Mouse (Mus musculus): Measurements from ENCODE around the gene Trem2.
"Not testable (repeated sequence)": the region's sequence is repeated elsewhere in the genome, so short reads cannot be mapped to it uniquely, and the experiment has no call there.

The Trem2 gene

GRCm38 (mm10) chr17:48350681-48351193 lies 4.5 kb downstream of the Trem2 start:
- no peak for DNase-seq (ENCODE audit: low read depth, low spot score)

- DNase-seq (ENCODE audit: low read depth, low spot score), result not testable (repeated sequence)
Observed at GRCm38 (mm10) chr17:48352976-48353375, 6.8 kb downstream of the Trem2 start.

GRCm38 (mm10) chr17:48355822-48356221 lies 9.6 kb downstream of the Trem2 start:
- no peak for DNase-seq (ENCODE audit: low read depth, low spot score)

- DNase-seq (ENCODE audit: low read depth, low spot score), result no peak
Observed at GRCm38 (mm10) chr17:48357892-48358291, 11.7 kb downstream of the Trem2 start.

GRCm38 (mm10) chr17:48359616-48360015 lies 13.4 kb downstream of the Trem2 start, which contains the start of gene Treml1:
Gene Treml1, plus strand, starts transcription at chr17:48359916.
- no peak for DNase-seq (ENCODE audit: low read depth, low spot score)

GRCm38 (mm10) chr17:48360462-48360861 lies 14.3 kb downstream of the Trem2 start:
- DNase-seq (ENCODE audit: low read depth, low spot score), result no peak

- DNase-seq (ENCODE audit: low read depth, low spot score), result no peak
Observed at GRCm38 (mm10) chr17:48362346-48362745, 16.1 kb downstream of the Trem2 start.

GRCm38 (mm10) chr17:48362966-48363365 lies 16.8 kb downstream of the Trem2 start:
- no peak for DNase-seq (ENCODE audit: low read depth, low spot score)

GRCm38 (mm10) chr17:48363421-48363965 lies 17.3 kb downstream of the Trem2 start:
- no peak for DNase-seq (ENCODE audit: low read depth, low spot score)

- no peak for DNase-seq (ENCODE audit: low read depth, low spot score)
Observed at GRCm38 (mm10) chr17:48365511-48366155, 19.4 kb downstream of the Trem2 start.

- no peak for DNase-seq (ENCODE audit: low read depth, low spot score)
Observed at GRCm38 (mm10) chr17:48366806-48367205, 20.6 kb downstream of the Trem2 start.

GRCm38 (mm10) chr17:48371621-48372020 lies 25.4 kb downstream of the Trem2 start:
- no peak for DNase-seq (ENCODE audit: low read depth, low spot score)

- DNase-seq (ENCODE audit: low read depth, low spot score), result no peak
Observed at GRCm38 (mm10) chr17:48372987-48373386, 26.8 kb downstream of the Trem2 start.

GRCm38 (mm10) chr17:48376102-48376501 lies 29.9 kb downstream of the Trem2 start:
- DNase-seq (ENCODE audit: low read depth, low spot score), result no peak

- DNase-seq (ENCODE audit: low read depth, low spot score), result no peak
Observed at GRCm38 (mm10) chr17:48379050-48379449, 32.8 kb downstream of the Trem2 start.

- DNase-seq (ENCODE audit: low read depth, low spot score), result no peak
Observed at GRCm38 (mm10) chr17:48385786-48386461, 39.7 kb downstream of the Trem2 start.

- DNase-seq (ENCODE audit: low read depth, low spot score), result no peak
Observed at GRCm38 (mm10) chr17:48388666-48389065, 42.5 kb downstream of the Trem2 start.

GRCm38 (mm10) chr17:48389442-48389841 lies 43.2 kb downstream of the Trem2 start:
- DNase-seq (ENCODE audit: low read depth, low spot score), result no peak

GRCm38 (mm10) chr17:48391446-48391845 lies 45.2 kb downstream of the Trem2 start:
- no peak for DNase-seq (ENCODE audit: low read depth, low spot score)

- DNase-seq (ENCODE audit: low read depth, low spot score), result no peak
Observed at GRCm38 (mm10) chr17:48392616-48393015, 46.4 kb downstream of the Trem2 start.

GRCm38 (mm10) chr17:48401710-48402109 lies 55.5 kb downstream of the Trem2 start:
- no peak for DNase-seq (ENCODE audit: low read depth, low spot score)

GRCm38 (mm10) chr17:48402751-48403150 lies 56.5 kb downstream of the Trem2 start:
- DNase-seq (ENCODE audit: low read depth, low spot score), result no peak
